Mouse (Mus musculus): ENCODE measurements around the gene Irf7.
A peak's percentile ranks its signal among the peaks of the same experiment; 100 is the strongest.
"Not testable (repeated sequence)": the region's sequence is repeated elsewhere in the genome, so short reads cannot be mapped to it uniquely, and the experiment has no call there.

Irf7 gene

GRCm38 (mm10) chr7:141275356-141275755 is 9.1 kb upstream of the Irf7 start:
- no peak for DNase-seq (ENCODE audit: low spot score)

DNA sequence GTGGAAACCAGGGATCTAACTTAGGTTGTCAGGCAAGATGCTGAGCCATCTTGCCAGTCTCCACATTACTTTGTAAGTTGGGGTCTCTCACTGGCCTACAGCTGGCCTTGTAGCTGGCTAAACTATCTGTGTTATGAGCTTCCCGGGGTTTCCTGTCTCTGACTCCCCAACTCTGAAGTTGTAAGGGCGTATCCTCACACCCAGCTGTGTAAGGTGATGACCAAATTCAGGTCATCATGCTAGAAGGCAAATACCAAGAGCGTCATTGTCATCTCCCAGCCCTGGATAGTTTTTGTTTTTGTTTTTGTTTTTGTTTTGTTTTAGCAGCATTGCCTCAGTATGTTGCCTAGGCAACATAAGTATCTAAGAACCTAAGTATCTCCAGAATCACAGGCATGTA is 4.3 kb upstream of the Irf7 start:
- no peak for DNase-seq (ENCODE audit: low spot score)

- no peak for DNase-seq (ENCODE audit: low spot score)
These were observed 2.9 kb upstream of the Irf7 start for GRCm38 (mm10) chr7:141269273-141269545.

DNA sequence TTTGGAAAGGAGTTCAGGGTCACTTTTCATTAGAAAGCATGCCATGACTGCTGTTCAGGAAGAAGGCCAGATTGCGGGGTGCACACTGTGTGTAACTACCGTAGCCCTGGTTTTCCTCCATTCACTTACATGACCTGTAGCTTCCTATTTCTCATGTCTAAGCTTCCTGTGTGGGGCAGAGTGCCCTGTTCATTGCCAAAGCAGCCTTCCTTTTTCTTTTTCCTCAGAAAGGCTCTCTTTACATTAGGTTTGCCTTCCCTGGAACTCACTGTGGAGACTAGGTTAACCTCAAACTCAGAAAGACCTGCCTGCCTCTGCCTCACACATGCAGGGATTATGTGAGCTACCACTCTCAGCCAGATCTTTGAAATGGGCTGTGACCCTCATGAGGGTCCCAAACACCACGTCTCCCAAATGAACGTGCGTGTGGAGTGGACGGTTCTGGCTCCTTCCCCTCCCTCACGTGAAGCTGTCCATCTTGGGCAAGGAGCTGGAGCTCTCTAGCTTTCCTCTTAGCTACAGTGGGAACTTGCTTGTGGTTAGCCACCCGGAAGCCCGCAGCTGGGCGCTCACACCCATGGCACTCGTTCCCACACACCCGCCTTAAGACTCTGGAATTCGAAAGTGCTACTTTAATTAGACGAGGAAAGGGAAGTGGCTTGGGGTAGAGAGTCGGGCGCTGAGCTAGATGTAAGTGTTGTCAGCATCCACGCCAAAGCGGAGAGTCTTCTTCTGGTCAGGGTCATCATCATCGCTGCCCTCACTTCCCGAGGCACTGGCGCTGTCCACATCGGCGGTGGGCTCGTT is 2.4 kb upstream of the Irf7 start:
- DNase-seq (ENCODE audit: low spot score): no peak

- DNase-seq (ENCODE audit: low spot score): no peak
These were observed 906 bp downstream of the Irf7 start for GRCm38 (mm10) chr7:141265411-141265738.

GRCm38 (mm10) chr7:141264761-141265410 is 1.4 kb downstream of the Irf7 start:
- no peak for DNase-seq (ENCODE audit: low spot score)

GRCm38 (mm10) chr7:141264041-141264700 is 2.1 kb downstream of the Irf7 start:
- no peak for DNase-seq (ENCODE audit: low spot score)

- DNase-seq (ENCODE audit: low spot score): no peak
These were observed 2.6 kb downstream of the Irf7 start for GRCm38 (mm10) chr7:141263640-141264039.

DNA sequence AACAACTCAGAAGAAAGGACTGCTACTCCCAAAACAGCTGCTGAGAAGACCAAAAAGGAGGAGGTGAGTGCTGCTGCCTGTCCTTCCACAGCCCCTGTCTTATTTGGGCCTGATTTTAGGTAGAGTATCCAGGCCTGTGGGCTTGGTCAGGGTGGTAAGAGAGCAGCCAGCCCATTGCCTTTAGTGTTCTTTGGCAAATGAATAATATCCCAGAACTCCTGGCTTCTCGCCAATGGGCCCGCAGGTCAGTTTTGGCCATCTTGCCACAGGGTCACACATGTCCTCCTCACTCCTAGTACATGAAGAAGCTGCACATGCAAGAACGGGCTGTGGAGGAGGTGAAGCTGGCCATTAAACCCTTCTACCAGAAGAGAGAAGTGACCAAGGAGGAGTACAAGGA is 4.8 kb downstream of the Irf7 start:
- no peak for DNase-seq (ENCODE audit: low spot score)

- DNase-seq (ENCODE audit: low spot score): no peak
These were observed 10.1 kb downstream of the Irf7 start for GRCm38 (mm10) chr7:141256159-141256558.

- DNase-seq (ENCODE audit: low spot score): not testable (repeated sequence)
These were observed 15.8 kb downstream of the Irf7 start for GRCm38 (mm10) chr7:141250486-141250885.

- no peak for DNase-seq (ENCODE audit: low spot score)
These were observed 34.7 kb downstream of the Irf7 start for GRCm38 (mm10) chr7:141231551-141231950.

DNA sequence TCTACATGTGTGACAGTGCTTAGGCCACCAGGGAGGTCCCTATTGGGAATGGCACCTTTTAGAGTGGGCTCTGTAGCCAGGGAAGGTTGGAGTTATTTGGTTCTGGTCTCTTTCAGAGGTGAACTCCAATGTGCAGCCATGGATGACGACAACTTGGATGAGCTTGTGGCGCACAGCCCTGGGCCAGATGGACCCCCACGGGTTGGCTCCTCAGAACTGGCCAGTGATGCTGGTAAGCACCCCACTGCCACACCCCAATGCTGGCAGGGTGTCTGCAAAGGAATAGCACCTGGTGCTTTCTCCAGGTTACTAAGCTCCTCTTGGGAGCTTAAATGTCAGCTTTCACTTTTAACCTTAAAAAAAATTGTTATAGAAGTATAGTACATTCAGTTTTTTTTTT is 35.2 kb downstream of the Irf7 start:
- DNase-seq (ENCODE audit: low spot score): no peak

DNA sequence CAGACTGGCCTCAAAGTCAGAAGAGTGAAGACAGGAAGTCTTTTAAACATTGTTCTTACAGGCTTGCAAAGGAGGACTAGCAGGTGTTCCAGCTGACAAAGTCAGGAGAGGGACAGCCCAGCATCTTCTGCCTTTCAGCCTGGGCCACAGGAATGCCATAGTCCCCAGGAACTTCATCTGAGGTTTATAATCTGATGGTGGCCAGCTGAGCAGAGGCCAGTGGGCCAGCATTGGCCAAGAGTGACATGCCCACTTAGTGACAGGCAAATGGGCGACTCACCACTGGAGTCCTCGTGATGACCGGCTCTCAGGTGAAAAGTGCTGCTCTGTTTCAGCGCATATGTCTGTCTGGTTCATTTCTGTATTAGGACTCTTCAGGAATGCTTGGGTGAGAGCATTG is 35.7 kb downstream of the Irf7 start:
- DNase-seq (ENCODE audit: low spot score): no peak

DNA sequence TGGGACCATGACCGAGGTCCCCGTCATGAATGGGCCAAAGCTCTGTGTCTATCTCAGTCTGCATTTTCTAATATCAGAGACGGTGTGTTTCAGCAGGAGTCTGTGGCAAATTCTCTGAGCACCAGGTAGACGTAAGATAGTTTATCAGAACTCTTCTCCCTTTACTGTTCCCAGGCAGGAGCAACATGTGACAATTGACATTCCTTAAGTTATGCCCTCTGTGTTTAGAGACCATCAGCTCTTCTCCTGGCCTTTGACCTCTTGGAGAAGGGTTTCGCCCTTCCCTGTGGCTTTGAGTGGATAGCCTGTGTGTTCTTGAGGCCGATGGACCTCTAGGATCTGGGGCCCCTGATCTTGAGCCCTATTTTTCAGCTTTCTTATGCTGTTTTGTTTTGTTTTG is 36.6 kb downstream of the Irf7 start:
- no peak for DNase-seq (ENCODE audit: low spot score)

- DNase-seq (ENCODE audit: low spot score): peak; percentile 91
These were observed 37.8 kb downstream of the Irf7 start, which contains the start of gene Phrf1 for GRCm38 (mm10) chr7:141228279-141229067. Gene Phrf1, plus strand, starts transcription at chr7:141228784.

DNA sequence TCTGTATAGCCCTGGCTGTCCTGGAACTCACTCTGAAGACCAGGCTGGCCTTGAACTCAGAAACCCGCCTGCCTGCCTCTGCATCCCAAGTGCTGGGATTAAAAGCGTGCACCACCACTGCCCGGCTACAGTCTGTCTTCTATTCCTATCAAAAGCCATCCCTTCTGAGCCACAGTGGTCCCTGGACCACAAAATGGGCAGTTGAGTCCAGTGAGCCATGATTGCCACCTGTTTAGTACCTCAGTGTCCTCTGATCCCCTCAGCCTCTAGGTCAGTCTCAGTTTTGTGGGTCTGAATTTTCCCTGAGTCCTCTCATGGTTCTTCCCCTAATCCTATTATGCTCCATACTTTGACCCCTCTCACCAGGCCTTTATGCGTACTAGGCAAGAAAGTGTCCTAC is 38.5 kb downstream of the Irf7 start:
- no peak for DNase-seq (ENCODE audit: low spot score)

DNA sequence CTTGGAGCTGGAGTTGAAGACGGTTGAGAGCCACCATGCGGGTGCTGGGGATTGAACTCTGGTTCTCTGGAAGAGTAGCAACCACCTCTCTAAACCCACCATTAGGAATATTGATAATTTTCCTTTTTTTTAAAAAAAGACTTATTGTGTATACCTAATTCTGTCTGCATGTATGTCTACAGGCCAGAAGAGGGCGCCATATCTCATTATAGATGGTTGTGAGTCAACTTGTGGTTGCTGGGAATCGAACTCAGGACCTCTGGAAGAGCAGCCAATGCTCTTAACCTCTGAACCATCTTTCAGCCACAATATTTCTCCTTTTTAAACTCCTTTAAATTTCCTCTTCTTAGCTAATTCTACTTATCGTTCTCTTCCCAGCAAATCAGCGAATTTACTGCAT is 39.7 kb downstream of the Irf7 start:
- DNase-seq (ENCODE audit: low spot score): no peak

DNA sequence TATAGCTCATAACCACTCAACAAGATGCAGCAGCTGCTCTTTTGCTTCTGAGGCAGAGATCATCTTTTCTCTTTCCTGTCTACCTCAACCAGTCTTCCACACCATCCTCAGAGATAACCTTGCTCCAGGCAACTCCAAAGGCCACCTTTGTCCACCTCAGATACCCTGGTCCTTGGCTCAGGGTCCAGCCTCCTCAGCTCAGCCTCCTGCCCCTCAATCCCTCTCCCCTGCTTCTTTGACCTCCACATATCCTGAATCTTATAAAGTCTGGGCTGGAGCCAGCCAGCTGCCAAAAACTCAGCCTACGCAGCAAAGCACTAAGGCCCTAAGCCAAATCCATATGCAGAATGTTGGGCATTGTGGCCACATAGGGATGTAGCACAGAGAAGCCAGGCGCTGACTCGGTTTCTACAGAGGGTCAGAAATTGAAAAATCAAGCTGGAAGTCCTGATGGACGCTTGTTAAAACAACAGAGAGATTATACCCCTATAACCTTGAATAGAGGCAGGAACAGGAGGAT is 43.5 kb downstream of the Irf7 start:
- no peak for DNase-seq (ENCODE audit: low spot score)

- no peak for DNase-seq (ENCODE audit: low spot score)
These were observed 44.2 kb downstream of the Irf7 start for GRCm38 (mm10) chr7:141222126-141222467.

- peak; percentile 94 for DNase-seq (ENCODE audit: low spot score)
These were observed 44.8 kb downstream of the Irf7 start for GRCm38 (mm10) chr7:141221249-141222125.

GRCm38 (mm10) chr7:141220377-141220776 is 45.9 kb downstream of the Irf7 start:
- DNase-seq (ENCODE audit: low spot score): no peak

Measured in testis, postnatal 14 days (tissue).